Mouse (Mus musculus): ENCODE results near the gene Cuedc1.
A peak's percentile ranks its signal among the peaks of the same experiment; 100 is the strongest.

Gene Cuedc1

GRCm38 (mm10) chr11:88118817-88119642 lies 21.2 kb downstream of the Cuedc1 start:
- no peak for DNase-seq

- DNase-seq: no peak
These were observed 24.7 kb downstream of the Cuedc1 start for GRCm38 (mm10) chr11:88122545-88122944.

GRCm38 (mm10) chr11:88123021-88123420 lies 25.2 kb downstream of the Cuedc1 start:
- no peak for DNase-seq

GRCm38 (mm10) chr11:88123731-88124130 lies 25.9 kb downstream of the Cuedc1 start:
- no peak for DNase-seq

- no peak for DNase-seq
These were observed 27.6 kb downstream of the Cuedc1 start for GRCm38 (mm10) chr11:88125483-88125882.

- DNase-seq: no peak
These were observed 28.5 kb downstream of the Cuedc1 start for GRCm38 (mm10) chr11:88126306-88126793.

GRCm38 (mm10) chr11:88128461-88128860 lies 30.6 kb downstream of the Cuedc1 start:
- no peak for DNase-seq

GRCm38 (mm10) chr11:88129281-88129680 lies 31.4 kb downstream of the Cuedc1 start:
- DNase-seq: no peak

- DNase-seq: no peak
These were observed 32.1 kb downstream of the Cuedc1 start for GRCm38 (mm10) chr11:88129935-88130334.

GRCm38 (mm10) chr11:88131847-88132246 lies 34.0 kb downstream of the Cuedc1 start:
- no peak for DNase-seq

- no peak for DNase-seq
These were observed 37.4 kb downstream of the Cuedc1 start for GRCm38 (mm10) chr11:88135218-88135617.

- DNase-seq: no peak
These were observed 40.1 kb downstream of the Cuedc1 start for GRCm38 (mm10) chr11:88137814-88138425.

GRCm38 (mm10) chr11:88139256-88139861 lies 41.5 kb downstream of the Cuedc1 start:
- DNase-seq: no peak

GRCm38 (mm10) chr11:88140066-88141060 lies 42.5 kb downstream of the Cuedc1 start:
- no peak for DNase-seq

GRCm38 (mm10) chr11:88142362-88142761 lies 44.5 kb downstream of the Cuedc1 start:
- no peak for DNase-seq

GRCm38 (mm10) chr11:88144100-88144499 lies 46.2 kb downstream of the Cuedc1 start:
- DNase-seq: no peak

GRCm38 (mm10) chr11:88145214-88146006 lies 47.6 kb downstream of the Cuedc1 start:
- peak; percentile 43 to 75 for DNase-seq

GRCm38 (mm10) chr11:88146264-88147060 lies 48.6 kb downstream of the Cuedc1 start:
- DNase-seq: no peak

GRCm38 (mm10) chr11:88147388-88147787 lies 49.5 kb downstream of the Cuedc1 start:
- no peak for DNase-seq

- DNase-seq: no peak
These were observed 50.3 kb downstream of the Cuedc1 start for GRCm38 (mm10) chr11:88148015-88148637.

All from thymus, adult 18-20 months (tissue).